Mouse (Mus musculus) E14TG2a.4 (cell line): ENCODE measurements around the gene 4930518I15Rik.

ENCODE experiments used
- CTCF ChIP-seq: conservative IDR thresholded peaks from 2 replicates; pipeline ENCODE4 v1.5.1; 2014; ENCODE audit warnings: low read length
- NANOG ChIP-seq: IDR thresholded peaks from 2 replicates; pipeline ENCODE4 v1.6.1; 2014; ENCODE audit warnings: borderline replicate concordance, low read length, mixed read lengths
- POU5F1 ChIP-seq: IDR thresholded peaks from 2 replicates; pipeline ENCODE4 v1.6.1; 2014; ENCODE audit warnings: low read length, borderline replicate concordance

- no peak for TF ChIP-seq CTCF
- no peak for TF ChIP-seq NANOG
- no peak for TF ChIP-seq POU5F1
These were observed 47.0 kb downstream of the 4930518I15Rik start for GRCm38 (mm10) chr2:156810716-156811115.
